Mouse (Mus musculus) MEL (cell line): ENCODE data around the gene Robo1. TPM values are rescaled to one million over a fixed set of nuclear protein-coding genes. Genes with fewer than 3 reads are reported as not detected.

Experiments
- DNase-seq: peaks from one replicate; pipeline ENCODE4 v3.0.0; 2011; ENCODE audit warnings: low read depth, low spot score
- H3K27ac ChIP-seq: 2 replicates; pipeline ENCODE4 v1.5.1; 2012; ENCODE audit warnings: low read depth, mild to moderate bottlenecking, control low read depth, low read length, moderate library complexity; ENCODE audit not compliant: control insufficient read depth
- H3K27me3 ChIP-seq, 2 experiments: fragments of 150-350 bp in 1 of 2; sonication (generic) in 1 of 2; 2 replicates each; pipeline ENCODE4 v1.6.1; 2012; ENCODE audit warnings: low read length in 2 of 2, mild to moderate bottlenecking in 2 of 2, improper control_type of control experiment in 1 of 2, moderate library complexity in 1 of 2; ENCODE audit not compliant: insufficient read depth in 2 of 2, control insufficient read depth in 1 of 2
- H3K36me3 ChIP-seq, 2 experiments: 2 replicates each; pipeline ENCODE4 v1.6.1; 2012 to 2014; ENCODE audit warnings: low read length in 2 of 2, improper control_type of control experiment in 1 of 2, inconsistent platforms in 1 of 2, mild to moderate bottlenecking in 1 of 2; ENCODE audit not compliant: insufficient read depth in 2 of 2, control insufficient read depth in 1 of 2
- H3K4me1 ChIP-seq, 2 experiments: fragments of 150-350 bp in 1 of 2; sonication (generic) in 1 of 2; 2 replicates each; pipeline ENCODE4 v1.6.1; 2012; ENCODE audit warnings: low read length in 2 of 2, improper control_type of control experiment in 1 of 2, mild to moderate bottlenecking in 1 of 2; ENCODE audit not compliant: insufficient read depth in 2 of 2, control insufficient read depth in 1 of 2
- H3K4me3 ChIP-seq, 2 experiments: fragments of 150-350 bp in 1 of 2; sonication (generic) in 1 of 2; 2 replicates each; pipeline ENCODE4 v1.5.1; 2012; ENCODE audit warnings: low read depth in 2 of 2, low read length in 2 of 2, mild to moderate bottlenecking in 2 of 2, moderate library complexity in 2 of 2, control low read depth in 1 of 2, improper control_type of control experiment in 1 of 2; ENCODE audit not compliant: control insufficient read depth in 1 of 2, insufficient read depth in 1 of 2
- H3K79me2 ChIP-seq: 2 replicates; pipeline ENCODE4 v1.6.1; 2012; ENCODE audit warnings: mild to moderate bottlenecking, low read length, moderate library complexity; ENCODE audit not compliant: control insufficient read depth, poor library complexity, insufficient read depth
- H3K9ac ChIP-seq: 2 replicates; pipeline ENCODE4 v1.6.1; 2012; ENCODE audit warnings: low read depth, mild to moderate bottlenecking, control low read depth, low read length, moderate library complexity; ENCODE audit not compliant: control insufficient read depth, poor library complexity, severe bottlenecking
- H3K9me3 ChIP-seq: fragments of 150-350 bp; sonication (generic); replicated peaks from 2 replicates; pipeline ENCODE4 v1.6.1; 2012; ENCODE audit warnings: mild to moderate bottlenecking, low read length, improper control_type of control experiment, moderate library complexity; ENCODE audit not compliant: insufficient read depth
- BHLHE40 ChIP-seq: IDR thresholded peaks from 2 replicates; pipeline ENCODE4 v1.6.1; 2012; ENCODE audit warnings: low read depth, mild to moderate bottlenecking, inconsistent platforms, low read length, improper control_type of control experiment, borderline replicate concordance
- CHD1 ChIP-seq: IDR thresholded peaks from 2 replicates; pipeline ENCODE4 v1.6.1; 2012; ENCODE audit warnings: low read depth, mild to moderate bottlenecking, inconsistent platforms, low read length, improper control_type of control experiment
- CHD2 ChIP-seq: IDR thresholded peaks from 2 replicates; pipeline ENCODE4 v1.6.1; 2011; ENCODE audit warnings: low read length, improper control_type of control experiment
- E2F4 ChIP-seq: IDR thresholded peaks from 2 replicates; pipeline ENCODE4 v1.6.1; 2011; ENCODE audit warnings: low read depth, low read length, improper control_type of control experiment, borderline replicate concordance
- ELF1 ChIP-seq: IDR thresholded peaks from 2 replicates; pipeline ENCODE4 v1.6.1; 2014; ENCODE audit warnings: low read depth, mild to moderate bottlenecking, inconsistent platforms, low read length, improper control_type of control experiment, moderate library complexity
- EP300 ChIP-seq, 2 experiments: IDR thresholded peaks; 2 replicates each; pipeline ENCODE4 v1.6.1; 2011; ENCODE audit warnings: improper control_type of control experiment in 2 of 2, low read length in 2 of 2, low read depth in 1 of 2, mild to moderate bottlenecking in 1 of 2
- GATA1 ChIP-seq: IDR thresholded peaks from 2 replicates; pipeline ENCODE4 v1.6.1; 2011; ENCODE audit warnings: low read depth, low read length, improper control_type of control experiment
- MAFK ChIP-seq: IDR thresholded peaks from 2 replicates; pipeline ENCODE4 v1.6.1; 2011; ENCODE audit warnings: low read depth, mild to moderate bottlenecking, low read length, improper control_type of control experiment, borderline replicate concordance
- MEF2A ChIP-seq: IDR thresholded peaks from 2 replicates; pipeline ENCODE4 v1.6.1; 2014; ENCODE audit warnings: low read depth, mild to moderate bottlenecking, inconsistent platforms, low read length, improper control_type of control experiment; ENCODE audit not compliant: poor library complexity, insufficient replicate concordance, severe bottlenecking; ENCODE audit errors: extremely low read depth
- MYB ChIP-seq: IDR thresholded peaks from 2 replicates; pipeline ENCODE4 v1.6.1; 2011; ENCODE audit warnings: mild to moderate bottlenecking, low read depth, low read length, improper control_type of control experiment
- NELFE ChIP-seq: IDR thresholded peaks from 2 replicates; pipeline ENCODE4 v1.6.1; 2011; ENCODE audit warnings: low read depth, low read length, improper control_type of control experiment
- POLR2AphosphoS5 ChIP-seq: IDR thresholded peaks from 2 replicates; pipeline ENCODE4 v1.6.1; 2012; ENCODE audit warnings: low read depth, borderline replicate concordance, mild to moderate bottlenecking, inconsistent platforms, low read length, moderate library complexity, mixed read lengths
- TCF12 ChIP-seq: IDR thresholded peaks from 2 replicates; pipeline ENCODE4 v1.6.1; 2014; ENCODE audit warnings: low read depth, mild to moderate bottlenecking, inconsistent platforms, low read length, improper control_type of control experiment, moderate library complexity
- UBTF ChIP-seq: IDR thresholded peaks from 2 replicates; pipeline ENCODE4 v1.6.1; 2012; ENCODE audit warnings: low read depth, mild to moderate bottlenecking, inconsistent platforms, low read length, improper control_type of control experiment, moderate library complexity, borderline replicate concordance; ENCODE audit not compliant: insufficient read depth
- USF1 ChIP-seq: IDR thresholded peaks from 2 replicates; pipeline ENCODE4 v1.6.1; 2014; ENCODE audit warnings: low read depth, mild to moderate bottlenecking, inconsistent platforms, low read length, improper control_type of control experiment, moderate library complexity
- USF2 ChIP-seq, 2 experiments: IDR thresholded peaks; 2 replicates each; pipeline ENCODE4 v1.6.1; 2011 to 2012; ENCODE audit warnings: improper control_type of control experiment in 2 of 2, low read length in 2 of 2, borderline replicate concordance in 1 of 2, inconsistent platforms in 1 of 2, low read depth in 1 of 2, mild to moderate bottlenecking in 1 of 2; ENCODE audit not compliant: insufficient read depth in 1 of 2
- ZC3H11A ChIP-seq: IDR thresholded peaks from 2 replicates; pipeline ENCODE4 v1.6.1; 2012; ENCODE audit warnings: low read depth, mild to moderate bottlenecking, inconsistent platforms, low read length, improper control_type of control experiment
- ZMIZ1 ChIP-seq: IDR thresholded peaks from 2 replicates; pipeline ENCODE4 v1.6.1; 2012; ENCODE audit warnings: low read depth, mild to moderate bottlenecking, inconsistent platforms, low read length, improper control_type of control experiment, moderate library complexity
- ZNF384 ChIP-seq: IDR thresholded peaks from 2 replicates; pipeline ENCODE4 v1.6.1; 2012; ENCODE audit warnings: low read depth, mild to moderate bottlenecking, inconsistent platforms, low read length, improper control_type of control experiment
- polyA plus RNA-seq, 2 experiments: library from polyadenylated mRNA; stranded (reverse) in 1 of 2; unstranded in 1 of 2; fragments of >175 nt in 1 of 2; fragments of >200 nt in 1 of 2; gene quantifications; 2 replicates each; pipeline versions ENCODE4 v1.2.1 to v1.2.4; 2012; ENCODE audit warnings: low replicate concordance in 2 of 2, low read depth in 1 of 2; ENCODE audit not compliant: insufficient read length in 2 of 2, insufficient read depth in 1 of 2, missing spikeins in 1 of 2
- total RNA-seq: library from RNA; depleted of rRNA; stranded (reverse); fragments of 300-350 nt; gene quantifications from 2 replicates; pipeline ENCODE4 v1.2.3, GENCODE M21; 2012

Gene Robo1
- total and polyA plus RNA-seq, 3 experiments: not detected

GRCm38 (mm10) chr16:72828381-72828780 lies 520.3 kb downstream of the Robo1 start:
- no peak for TF ChIP-seq USF2 (IDR thresholded peaks at IDR 0.05; ENCODE audit: borderline replicate concordance in 1 of 2, insufficient read depth in 1 of 2, low read depth in 1 of 2, low read length in 2 of 2)
- no peak for TF ChIP-seq CHD2
- TF ChIP-seq POLR2AphosphoS5: no peak
- no peak for TF ChIP-seq USF1
- no peak for TF ChIP-seq MEF2A
- TF ChIP-seq BHLHE40: no peak
- TF ChIP-seq NELFE: no peak
- TF ChIP-seq TCF12: no peak
- TF ChIP-seq E2F4: no peak
- no peak for TF ChIP-seq MAFK
- TF ChIP-seq ZMIZ1: no peak
- no peak for TF ChIP-seq CHD1
- no peak for TF ChIP-seq GATA1
- Histone ChIP-seq H3K79me2 (no peaks in the 10 kb centered on the region), H3K27ac (no peak overlapping the region), H3K4me1 (no peaks in the 10 kb centered on the region), H3K9me3 (no peaks in the 10 kb centered on the region), H3K27me3 (no peaks in the 10 kb centered on the region), H3K9ac (no peak overlapping the region), H3K4me3 (no peak overlapping the region), H3K36me3 (no peaks in the 10 kb centered on the region)
- no peak for DNase-seq

DNA sequence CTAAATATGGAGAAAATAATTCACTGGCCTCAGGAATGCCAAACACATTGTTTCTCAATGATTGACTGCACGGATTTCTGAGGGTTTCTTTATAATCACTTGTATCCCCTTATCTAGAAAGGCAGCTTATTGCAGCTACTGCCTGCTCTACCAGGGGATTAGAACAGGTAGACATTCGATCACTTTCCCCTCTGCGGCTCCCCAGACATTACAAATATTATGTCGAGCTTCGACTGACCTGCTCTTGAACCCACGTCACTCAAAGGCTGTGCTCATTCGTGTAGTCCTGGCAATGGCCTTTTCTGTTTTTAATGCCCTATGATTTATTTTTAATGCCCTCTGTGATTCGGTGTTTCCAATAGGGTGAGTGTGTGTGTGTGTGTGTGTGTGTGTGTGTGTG lies 521.4 kb downstream of the Robo1 start:
- H3K79me2 ChIP-seq: no peaks in the 10 kb centered on the region
- no peak for TF ChIP-seq EP300 (IDR thresholded peaks at IDR 0.05; ENCODE audit: low read depth in 1 of 2, low read length in 2 of 2)
- TF ChIP-seq ZNF384: no peak
- TF ChIP-seq POLR2AphosphoS5: no peak
- no peak for TF ChIP-seq UBTF
- TF ChIP-seq USF2 (IDR thresholded peaks at IDR 0.05; ENCODE audit: borderline replicate concordance in 1 of 2, insufficient read depth in 1 of 2, low read depth in 1 of 2, low read length in 2 of 2): no peak
- no peak for TF ChIP-seq MYB
- no peak for TF ChIP-seq ZC3H11A
- no peak for TF ChIP-seq ELF1
- TF ChIP-seq ZMIZ1: no peak
- TF ChIP-seq, all 39 proteins: peak for 0
- DNase-seq: no peak
- Histone ChIP-seq H3K9ac (no peak overlapping the region), H3K9me3 (no peaks in the 10 kb centered on the region), H3K36me3 (no peaks in the 10 kb centered on the region), H3K4me1 (no peaks in the 10 kb centered on the region), H3K4me3 (no peak overlapping the region), H3K27me3 (no peaks in the 10 kb centered on the region), H3K27ac (no peak overlapping the region)
